Mouse (Mus musculus): ENCODE data around the gene Aurkb. TPM values are rescaled to one million over a fixed set of nuclear protein-coding genes. Genes with fewer than 3 reads are reported as not detected.

Aurkb gene
- polyA plus RNA-seq (2015; fragmentation: Nextera tagmentation; extraction: Ambion mirVana): 23.1 and 28.8 TPM in 2 replicates

DNA sequence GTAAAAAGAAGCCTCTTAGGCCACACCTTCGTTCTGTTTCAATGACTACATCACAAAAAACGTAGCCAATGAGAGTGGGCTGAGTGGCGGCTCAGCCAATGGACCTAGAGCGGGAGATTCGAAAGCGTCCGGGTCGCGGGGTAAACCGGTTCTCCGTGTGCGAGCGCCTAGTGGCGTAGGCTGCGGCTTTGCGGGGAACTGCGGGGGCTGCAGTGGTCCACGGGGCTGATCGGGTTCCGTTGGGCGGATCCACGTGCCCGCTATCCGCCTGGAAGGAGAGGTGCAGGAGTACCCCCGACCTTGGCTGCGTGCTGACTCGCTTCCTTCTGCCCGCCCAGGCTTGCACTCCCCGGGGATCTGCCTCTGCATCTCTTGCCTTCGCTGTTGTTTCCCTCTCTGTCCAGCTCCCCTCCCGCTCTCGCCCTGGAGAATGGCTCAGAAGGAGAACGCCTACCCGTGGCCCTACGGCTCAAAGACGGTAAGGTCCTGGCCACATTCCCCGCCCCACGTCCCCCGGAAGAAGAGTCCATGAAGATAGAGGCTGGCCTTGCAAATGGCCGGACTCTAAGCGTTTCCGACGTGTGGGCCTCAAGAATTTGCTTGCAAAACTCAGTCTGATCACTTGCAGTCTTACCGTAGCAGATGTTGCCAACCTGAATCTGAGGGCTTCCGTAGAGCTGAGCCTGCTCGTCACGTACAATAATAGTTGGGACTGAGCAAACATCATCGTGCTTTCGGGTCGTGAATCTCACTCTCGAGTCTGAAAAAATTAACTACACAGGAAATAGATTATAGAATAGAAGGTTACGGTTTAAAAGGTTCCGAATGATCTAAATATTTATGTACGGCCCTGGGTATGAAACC, at the start of gene Aurkb:
Gene Aurkb, plus strand, starts transcription at position 117 of the 864 bp plus-strand sequence.

DNA sequence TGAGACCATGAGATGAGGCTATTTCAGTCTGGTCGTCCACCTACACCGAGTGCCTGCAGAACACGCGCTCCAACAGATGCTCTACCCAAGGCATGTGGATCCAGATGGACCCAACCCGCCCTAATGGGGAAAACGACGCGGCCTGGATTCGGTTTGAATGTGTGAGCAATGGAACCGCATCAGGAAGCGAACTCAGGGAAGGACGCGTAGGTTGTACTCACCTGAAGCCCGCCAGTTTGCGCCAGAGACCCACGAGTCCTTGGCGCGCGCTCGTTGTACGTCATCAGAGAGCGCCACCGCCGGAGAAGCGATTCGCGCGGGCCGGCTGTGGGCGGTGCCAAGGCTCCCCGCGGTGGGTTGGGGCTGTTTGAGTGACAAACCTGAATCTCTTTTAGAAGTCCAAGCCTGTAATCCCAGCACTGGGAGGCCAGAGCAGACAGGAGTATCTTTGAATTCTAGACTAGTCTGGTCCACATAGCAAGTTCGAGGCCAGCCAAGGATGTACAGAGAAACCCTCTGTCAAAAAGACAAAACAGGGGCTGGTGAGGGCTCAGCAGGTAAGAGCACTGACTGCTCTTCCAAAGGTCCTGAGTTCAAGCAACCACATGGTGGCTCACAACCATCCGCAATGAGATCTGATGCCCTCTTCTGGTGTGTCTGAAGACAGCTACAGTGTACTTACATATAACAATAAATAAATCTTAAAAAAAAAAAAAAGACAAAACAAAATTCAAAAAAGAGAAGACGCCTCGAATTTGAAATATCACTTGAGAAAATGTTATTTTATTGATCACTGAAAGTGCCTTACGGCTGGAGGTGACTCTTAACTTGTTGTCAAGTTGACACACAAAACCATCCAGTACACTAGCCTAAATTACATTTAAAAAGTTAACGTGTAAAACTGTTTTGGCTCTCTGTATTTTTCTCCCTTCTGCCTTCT, 37.0 kb upstream of the Aurkb start, which contains the start of gene Pfas:
Gene Pfas, minus strand, starts transcription at position 279 of the 940 bp plus-strand sequence.

DNA sequence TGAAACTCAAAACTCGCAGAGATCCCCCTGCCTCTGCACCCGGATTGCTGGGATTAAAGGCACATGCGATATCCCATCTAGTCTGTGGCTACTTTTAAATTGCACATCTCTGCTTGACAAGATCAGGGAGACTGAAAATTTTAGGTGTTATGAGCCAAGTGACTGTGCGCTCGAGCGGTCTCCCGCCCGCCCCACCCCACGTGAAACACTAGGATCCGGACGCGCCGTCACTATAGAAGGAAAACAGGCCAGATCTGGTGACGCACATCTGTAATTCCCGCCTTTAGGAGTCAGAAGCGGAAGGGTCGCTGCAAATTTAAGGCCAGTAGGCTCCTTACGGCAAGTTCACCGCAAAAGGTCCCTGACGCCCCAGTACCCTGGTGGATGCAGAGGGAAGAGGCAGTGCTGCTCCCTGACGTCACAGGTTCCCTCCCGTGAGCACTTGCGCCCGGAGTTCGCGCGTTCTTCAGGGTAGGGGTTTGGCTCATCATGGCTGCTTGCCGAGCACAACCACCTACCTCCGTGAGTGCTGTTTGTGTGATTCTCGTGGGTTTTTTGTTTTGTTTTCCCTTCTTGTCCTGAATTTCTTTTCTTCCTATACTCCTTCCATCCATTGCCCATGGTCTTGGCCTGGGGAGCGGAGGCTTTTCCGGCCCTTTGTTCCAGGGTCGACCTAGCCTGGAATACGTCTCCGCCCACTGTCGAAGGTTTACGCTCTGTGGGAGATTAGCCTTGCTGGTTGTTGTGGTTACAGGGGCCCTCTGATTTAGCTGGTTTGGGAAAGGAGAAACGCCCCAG, 29.6 kb upstream of the Aurkb start, which contains the start of gene Ctc1:
Gene Ctc1, plus strand, starts transcription at position 268 of the 798 bp plus-strand sequence.

DNA sequence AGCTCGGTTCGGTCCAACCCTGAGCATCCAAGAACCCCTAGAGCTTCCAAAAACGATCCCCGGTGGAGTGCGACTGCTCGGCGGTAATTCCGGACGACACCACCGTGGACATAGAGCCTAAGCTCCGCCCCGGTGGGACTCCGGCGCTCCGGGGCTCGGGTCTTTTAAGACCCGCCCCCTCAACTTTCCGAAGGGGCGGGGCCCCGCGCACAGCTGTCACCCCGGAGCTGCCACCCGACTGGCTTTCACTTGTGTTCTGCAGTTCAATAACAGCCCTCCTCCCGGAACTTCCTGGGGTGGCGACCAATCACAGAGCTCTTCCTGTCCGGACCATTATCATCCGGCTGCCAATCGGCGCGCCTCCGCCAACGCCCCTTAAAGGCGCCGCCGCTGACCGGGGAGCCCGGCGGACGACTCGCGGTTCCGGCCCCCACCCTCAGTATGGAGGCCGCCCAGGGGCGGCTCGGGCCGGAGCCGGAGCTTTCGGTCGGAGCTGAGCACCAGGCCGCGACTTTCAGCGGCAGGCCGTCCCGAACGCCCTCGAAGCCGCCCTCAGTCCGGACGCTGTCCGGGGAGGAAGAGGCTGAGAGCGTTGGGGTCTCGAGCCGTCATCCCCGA, 14.0 kb downstream of the Aurkb start, which contains the start of gene Borcs6:
Gene Borcs6, plus strand, starts transcription at position 361 of the 618 bp plus-strand sequence.

DNA sequence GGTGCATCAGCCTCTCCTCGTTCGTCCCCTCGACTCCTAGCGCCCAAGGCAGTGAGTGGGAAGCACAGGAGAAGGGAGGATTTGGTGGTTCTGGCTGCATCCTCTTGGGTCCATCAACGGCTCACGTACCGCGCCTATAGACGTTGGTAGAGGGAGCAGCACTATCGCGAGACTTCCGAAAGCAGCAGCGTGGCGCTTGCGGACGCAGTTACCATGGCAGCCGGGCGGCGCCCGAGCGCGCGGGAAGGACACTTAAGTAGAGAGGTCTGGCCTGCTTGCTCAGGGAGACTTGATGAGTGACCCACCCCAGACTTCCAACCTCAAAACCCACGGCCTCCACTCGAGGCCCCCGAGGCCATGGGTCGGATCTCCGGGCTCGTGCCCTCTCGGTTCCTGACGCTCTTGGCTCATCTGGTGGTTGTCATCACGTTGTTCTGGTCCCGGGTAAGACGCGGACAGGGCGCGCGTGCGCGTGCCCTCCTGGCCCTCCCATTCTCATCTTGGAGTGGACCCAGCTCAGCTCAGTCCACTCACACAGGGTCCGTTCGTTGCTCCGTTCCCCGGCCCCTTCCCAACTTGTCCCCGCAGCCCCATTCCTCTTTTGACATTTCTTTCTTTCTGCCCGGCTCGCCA, 25.3 kb downstream of the Aurkb start, which contains the start of gene Tmem107:
Gene Tmem107, plus strand, starts transcription at position 217 of the 633 bp plus-strand sequence.

DNA sequence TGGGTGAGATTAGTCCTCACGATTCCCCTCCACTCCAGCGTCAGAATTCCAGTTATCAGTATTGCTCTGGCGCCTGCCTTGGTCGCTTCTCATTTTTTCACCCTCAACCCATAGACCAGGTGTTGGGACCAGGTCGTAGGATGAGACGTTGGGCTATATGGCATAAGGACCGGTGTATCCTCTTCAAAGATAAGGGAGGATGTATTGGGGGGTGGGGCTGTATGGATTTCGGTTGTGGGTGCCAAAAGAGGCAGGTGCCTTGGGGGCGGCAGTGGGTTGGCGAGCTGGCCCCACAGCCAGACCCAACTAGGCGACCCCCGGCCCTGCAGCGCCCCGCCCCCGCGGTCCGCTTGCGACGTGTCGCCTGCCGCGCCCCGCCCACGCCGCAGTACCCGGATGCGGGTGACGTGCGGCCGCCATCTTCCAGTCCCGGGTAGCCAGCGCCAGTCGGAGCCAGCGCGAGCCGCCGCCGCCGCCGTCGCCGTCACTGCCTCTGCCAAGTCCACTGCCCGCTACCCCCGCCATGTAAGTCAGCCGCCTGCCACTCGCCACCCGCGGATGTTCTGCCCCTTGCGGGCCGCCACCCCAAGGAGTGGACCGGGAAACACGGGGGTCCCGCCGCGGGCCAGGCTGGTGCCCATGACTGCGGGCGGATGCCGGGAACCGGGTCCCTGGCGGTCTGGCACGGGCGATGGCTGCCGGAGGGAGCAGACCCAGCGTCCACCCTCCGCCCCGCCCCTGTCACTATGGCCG, 42.8 kb downstream of the Aurkb start, which contains the start of gene Vamp2:
Gene Vamp2, plus strand, starts transcription at position 388 of the 753 bp plus-strand sequence.

DNA sequence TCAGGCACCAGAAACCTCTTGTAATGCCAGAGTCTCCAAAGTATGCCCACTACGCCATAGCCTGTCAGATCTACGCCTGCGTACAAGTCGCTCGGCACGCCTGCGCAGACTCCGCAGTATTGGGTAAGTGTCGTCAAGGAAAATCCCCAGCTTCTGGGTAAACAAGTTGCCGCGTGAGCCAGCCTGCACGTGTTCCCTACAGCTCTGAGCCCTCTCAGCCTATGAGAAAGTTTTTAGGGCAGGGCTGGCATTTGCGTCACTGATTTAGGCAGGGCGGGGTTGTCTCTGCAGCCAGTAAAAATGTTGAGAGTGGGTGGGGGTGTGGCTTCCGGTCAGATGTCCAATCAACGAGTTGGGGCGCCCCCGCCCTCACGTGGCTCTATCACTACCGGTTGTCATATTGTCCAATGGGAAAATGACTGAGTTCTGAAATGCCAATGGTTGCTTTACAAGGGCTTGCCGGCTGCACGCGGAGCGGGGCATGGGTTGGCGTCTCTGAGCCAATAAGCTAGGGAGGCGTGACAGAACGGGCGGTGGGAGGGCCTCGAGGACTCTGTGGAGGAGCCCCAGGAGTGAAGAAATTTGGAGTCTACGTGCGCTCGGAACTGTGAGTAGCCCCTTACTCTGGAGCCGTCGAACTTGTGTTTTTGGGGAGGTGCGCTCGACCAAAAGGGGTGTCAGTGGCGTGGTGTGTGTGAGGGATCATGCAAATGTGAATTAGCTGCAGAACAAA, 49.4 kb downstream of the Aurkb start, which contains the start of gene Per1:
Gene Per1, plus strand, starts transcription at position 521 of the 733 bp plus-strand sequence.

Other genes starting within 250 kb of the Aurkb start
- gene Ndel1, start 173.8 kb upstream of the Aurkb start, polyA plus RNA-seq (2015; fragmentation: Nextera tagmentation; extraction: Ambion mirVana): 87.5 and 89.5 TPM in 2 replicates
- 0.13 TPM in 1 of 2 replicates, not detected in the other for gene Rnf222, start 157.1 kb upstream of the Aurkb start, polyA plus RNA-seq (2015; fragmentation: Nextera tagmentation; extraction: Ambion mirVana)
- gene Rpl26, start 144.1 kb upstream of the Aurkb start, polyA plus RNA-seq (2015; fragmentation: Nextera tagmentation; extraction: Ambion mirVana): 636 and 672 TPM in 2 replicates
- not detected in 2 replicates for gene Odf4, start 118.6 kb upstream of the Aurkb start, polyA plus RNA-seq (2015; fragmentation: Nextera tagmentation; extraction: Ambion mirVana)
- gene Arhgef15, start 88.2 kb upstream of the Aurkb start, polyA plus RNA-seq (2015; fragmentation: Nextera tagmentation; extraction: Ambion mirVana): 5.7 and 6.1 TPM in 2 replicates
- gene Slc25a35, start 77.5 kb upstream of the Aurkb start, polyA plus RNA-seq (2015; fragmentation: Nextera tagmentation; extraction: Ambion mirVana): 1.3 and 1.5 TPM in 2 replicates
- 49.2 and 55.8 TPM in 2 replicates for gene Rangrf, start 70.5 kb upstream of the Aurkb start, polyA plus RNA-seq (2015; fragmentation: Nextera tagmentation; extraction: Ambion mirVana)
- gene Pfas, start 37.2 kb upstream of the Aurkb start, polyA plus RNA-seq (2015; fragmentation: Nextera tagmentation; extraction: Ambion mirVana): 7.5 and 7.9 TPM in 2 replicates
- 12.5 and 13.5 TPM in 2 replicates for gene Ctc1, start 29.7 kb upstream of the Aurkb start, polyA plus RNA-seq (2015; fragmentation: Nextera tagmentation; extraction: Ambion mirVana)
- gene Borcs6, start 14.1 kb downstream of the Aurkb start, polyA plus RNA-seq (2015; fragmentation: Nextera tagmentation; extraction: Ambion mirVana): 10.3 and 13.3 TPM in 2 replicates
- 31.1 and 34.1 TPM in 2 replicates for gene Tmem107, start 25.2 kb downstream of the Aurkb start, polyA plus RNA-seq (2015; fragmentation: Nextera tagmentation; extraction: Ambion mirVana)
- gene Vamp2, start 42.8 kb downstream of the Aurkb start, polyA plus RNA-seq (2015; fragmentation: Nextera tagmentation; extraction: Ambion mirVana): 67.9 and 70.2 TPM in 2 replicates
- gene Per1, start 49.6 kb downstream of the Aurkb start, polyA plus RNA-seq (2015; fragmentation: Nextera tagmentation; extraction: Ambion mirVana): 11.1 and 16.8 TPM in 2 replicates
- gene Hes7, start 74.8 kb downstream of the Aurkb start, polyA plus RNA-seq (2015; fragmentation: Nextera tagmentation; extraction: Ambion mirVana): 0.26 TPM in 1 of 2 replicates, not detected in the other
- gene 9130213A22Rik, start 76.9 kb downstream of the Aurkb start, polyA plus RNA-seq (2015; fragmentation: Nextera tagmentation; extraction: Ambion mirVana): 0.12 and 0.56 TPM in 2 replicates
- 1.1 TPM in 1 of 2 replicates, not detected in the other for gene Aloxe3, start 80.2 kb downstream of the Aurkb start, polyA plus RNA-seq (2015; fragmentation: Nextera tagmentation; extraction: Ambion mirVana)
- gene Alox12b, start 111.3 kb downstream of the Aurkb start, polyA plus RNA-seq (2015; fragmentation: Nextera tagmentation; extraction: Ambion mirVana): 2.2 TPM in 1 of 2 replicates, not detected in the other
- 0.09 and 0.13 TPM in 2 replicates for gene Alox8, start 152.2 kb downstream of the Aurkb start, polyA plus RNA-seq (2015; fragmentation: Nextera tagmentation; extraction: Ambion mirVana)
- gene Gucy2e, start 191.4 kb downstream of the Aurkb start, polyA plus RNA-seq (2015; fragmentation: Nextera tagmentation; extraction: Ambion mirVana): 0.05 and 0.10 TPM in 2 replicates

All from skeletal muscle tissue, postnatal 0 days (tissue).